Mouse (Mus musculus) lung, postnatal 0 days (tissue): ENCODE results near the gene Gabpb1.

Experiments
- CTCF ChIP-seq: IDR thresholded peaks from 2 replicates; pipeline ENCODE4 v1.5.1; 2016; ENCODE audit warnings: antibody characterized with exemption, mild to moderate bottlenecking
- EP300 ChIP-seq: IDR thresholded peaks from 2 replicates; pipeline ENCODE4 v1.6.1; 2016; ENCODE audit warnings: antibody characterized with exemption, mild to moderate bottlenecking, control low read depth

DNA sequence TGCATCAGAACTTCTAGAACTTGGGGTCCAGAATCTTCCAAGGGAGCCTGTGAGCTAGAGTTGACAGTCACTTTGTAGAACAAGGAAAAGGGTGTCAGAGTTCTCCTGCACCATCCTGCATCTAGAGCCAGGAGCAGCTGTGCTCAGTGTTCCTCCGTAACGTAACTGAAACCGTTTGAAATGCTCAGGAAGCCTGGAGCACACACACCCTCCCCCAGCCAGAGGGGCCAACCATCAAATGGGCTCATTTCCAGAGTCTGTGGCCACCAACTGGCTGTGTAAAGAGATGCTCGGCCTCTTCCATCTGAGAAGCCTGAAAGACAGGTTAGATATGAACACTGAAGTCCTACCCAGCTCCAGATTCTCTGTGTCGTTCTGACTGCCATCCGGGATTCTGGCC lies 92.2 kb downstream of the Gabpb1 start:
- TF ChIP-seq CTCF (no peak), EP300 (no peak)
